ENCODE assay signal across 10 mouse cellular contexts in genomic region chr7:49553236-49553981, GRCm38 (mm10).
DNase-seq lines count a peak whose midpoint lies in the region; ATAC-seq and TF ChIP-seq lines count a peak whose summit lies in the region.
"Had no signal": no experiment of that assay in that cellular context is flagged by ENCODE, and none has a peak within 500 bp of the region (broad histone marks: within the 10 kb centered on the region; RNA-seq: fewer than 3 reads in every experiment).

No protein-coding gene starts in this region.

- WGBS in kidney, embryonic 15.5 days: 22% methylated on average over 11 of the region's 11 CpGs
- WGBS in kidney, adult 2 months: 41% methylated on average over 11 of the region's 11 CpGs
- 21% methylated on average over 11 of the region's 11 CpGs for WGBS in embryonic facial prominence, embryonic 14.5 days
- WGBS in forebrain, embryonic 12.5 days: 51% methylated on average over 11 of the region's 11 CpGs

- DNase-seq in kidney, adult 2 months: no peak
- DNase-seq in embryo, embryonic 11.5 days (ENCODE audit: low read depth, low spot score): peak; percentile 17
- DNase-seq in embryonic facial prominence, embryonic 14.5 days (ENCODE audit: low spot score): peak; percentile 78
- DNase-seq in lung, postnatal 10 days: peak; percentile 45
- no peak for DNase-seq in adrenal gland, postnatal 4 days (ENCODE audit: low spot score in 2 of 2)
- DNase-seq: adrenal gland, postnatal 14 days; cerebellum, adult 9-10 months had no signal

- TF ChIP-seq CTCF in kidney, adult 2 months (conservative IDR thresholded peaks at IDR 0.05; ENCODE audit: insufficient read depth, insufficient read length, low read depth, low read length): no peak

- ATAC-seq in kidney, embryonic 15.5 days (replicated peaks; ENCODE audit: low FRiP score): peak; percentile 41
- peak; percentile 64 for ATAC-seq in embryonic facial prominence, embryonic 14.5 days (ENCODE audit: low read depth)
- no peak for ATAC-seq in forebrain, embryonic 12.5 days (ENCODE audit: low FRiP score)

- no peak overlapping the region for H3K9ac ChIP-seq in kidney, embryonic 15.5 days
- no peak overlapping the region for H3K9ac ChIP-seq in embryonic facial prominence, embryonic 14.5 days (ENCODE audit: low read depth, low read length)
- no peak overlapping the region for H3K9ac ChIP-seq in forebrain, embryonic 12.5 days

- H3K27me3 ChIP-seq in kidney, embryonic 15.5 days: no peaks in the 10 kb centered on the region
- H3K27me3 ChIP-seq in kidney, adult 2 months (replicated peaks; ENCODE audit: control insufficient read depth, insufficient read depth, low read length): no peaks in the 10 kb centered on the region
- H3K27me3 ChIP-seq in embryonic facial prominence, embryonic 14.5 days (replicated peaks; ENCODE audit: control insufficient read depth, insufficient read depth, low read length): no peaks in the 10 kb centered on the region
- no peaks in the 10 kb centered on the region for H3K27me3 ChIP-seq in forebrain, embryonic 12.5 days

- H3K27ac ChIP-seq in kidney, embryonic 15.5 days: peak overlapping the region; percentile 66
- H3K27ac ChIP-seq in kidney, adult 2 months (ENCODE audit: insufficient read depth, low read depth, low read length): no peak overlapping the region
- peak overlapping the region; percentile 57 for H3K27ac ChIP-seq in embryonic facial prominence, embryonic 14.5 days (replicated peaks; ENCODE audit: low read depth, low read length)
- no peak overlapping the region for H3K27ac ChIP-seq in forebrain, embryonic 12.5 days

- no peak overlapping the region for H3K4me2 ChIP-seq in kidney, embryonic 15.5 days
- H3K4me2 ChIP-seq in embryonic facial prominence, embryonic 14.5 days (ENCODE audit: low read depth, low read length): no peak overlapping the region
- H3K4me2 ChIP-seq in forebrain, embryonic 12.5 days: no peak overlapping the region
- H3K4me2 ChIP-seq: midbrain, embryonic 11.5 days had no signal

- H3K36me3 ChIP-seq in kidney, embryonic 15.5 days: peaks cover 89% of the 10 kb centered on the region
- no peaks in the 10 kb centered on the region for H3K36me3 ChIP-seq in kidney, adult 2 months (ENCODE audit: control insufficient read depth, insufficient read depth, low read length)
- peaks cover 18% of the 10 kb centered on the region for H3K36me3 ChIP-seq in embryonic facial prominence, embryonic 14.5 days (ENCODE audit: control insufficient read depth, insufficient read depth, low read length)
- H3K36me3 ChIP-seq in forebrain, embryonic 12.5 days (replicated peaks): no peaks in the 10 kb centered on the region

- no peak overlapping the region for H3K4me3 ChIP-seq in kidney, embryonic 15.5 days (replicated peaks)
- H3K4me3 ChIP-seq in kidney, adult 2 months (ENCODE audit: insufficient read depth, low read depth, low read length): no peak overlapping the region
- H3K4me3 ChIP-seq in embryonic facial prominence, embryonic 14.5 days (ENCODE audit: low read depth, low read length): no peak overlapping the region
- no peak overlapping the region for H3K4me3 ChIP-seq in forebrain, embryonic 12.5 days (replicated peaks)

- H3K4me1 ChIP-seq in kidney, embryonic 15.5 days: peaks cover 27% of the 10 kb centered on the region
- no peaks in the 10 kb centered on the region for H3K4me1 ChIP-seq in kidney, adult 2 months (ENCODE audit: control insufficient read depth, insufficient read depth, low read length)
- peaks cover 33% of the 10 kb centered on the region for H3K4me1 ChIP-seq in embryonic facial prominence, embryonic 14.5 days (ENCODE audit: control insufficient read depth, insufficient read depth, low read length)
- peaks cover 9% of the 10 kb centered on the region; the same call in 1 of the 2 replicates for H3K4me1 ChIP-seq in forebrain, embryonic 12.5 days

- H3K9me3 ChIP-seq in kidney, embryonic 15.5 days (replicated peaks): no peaks in the 10 kb centered on the region
- no peaks in the 10 kb centered on the region for H3K9me3 ChIP-seq in embryonic facial prominence, embryonic 14.5 days (ENCODE audit: control insufficient read depth, low read length)
- no peaks in the 10 kb centered on the region for H3K9me3 ChIP-seq in forebrain, embryonic 12.5 days

- TF ChIP-seq POLR2A in kidney, adult 2 months (IDR thresholded peaks at IDR 0.05; ENCODE audit: low read depth, low read length): no peak

Comparison
In these comparisons a context has a peak if more than half of its experiments do, and no peak if none do; other contexts are left out.
1. H3K27ac ChIP-seq: peak in kidney, embryonic 15.5 days (single experiment) and embryonic facial prominence, embryonic 14.5 days (single experiment); none in kidney, adult 2 months (single experiment) and forebrain, embryonic 12.5 days (single experiment).
2. DNase-seq: peak in embryo, embryonic 11.5 days (single experiment), embryonic facial prominence, embryonic 14.5 days (single experiment) and lung, postnatal 10 days (single experiment); none in kidney, adult 2 months (single experiment) and adrenal gland, postnatal 4 days (0 of 2).